Mouse (Mus musculus) neural tube, embryonic 11.5 days (tissue): Measurements from ENCODE around the gene Utrn. TPM values are rescaled to one million over a fixed set of nuclear protein-coding genes. Genes with fewer than 3 reads are reported as not detected.

Source experiments
- ATAC-seq: fragments of 200-750 bp; cut with Nextera tagmentation; 2 replicates; pipeline ENCODE4 v1.8.0; 2017; ENCODE audit warnings: moderate number of reproducible peaks, mild to moderate bottlenecking, moderate TSS enrichment, moderate library complexity; ENCODE audit not compliant: insufficient read depth, low FRiP score, low TSS enrichment
- DNase-seq: peaks from one replicate; pipeline ENCODE4 v3.0.0-alpha.2; 2015; ENCODE audit warnings: low spot score
- H3K27ac ChIP-seq: fragments of 300-500 bp; sonication (generic); 2 replicates; pipeline ENCODE4 v1.5.1; 2014; ENCODE audit warnings: low read depth, mild to moderate bottlenecking, low read length
- H3K27me3 ChIP-seq: fragments of 300-500 bp; sonication (generic); 2 replicates; pipeline ENCODE4 v1.6.1; 2014; ENCODE audit warnings: mild to moderate bottlenecking, low read length, mixed read lengths; ENCODE audit not compliant: control insufficient read depth, insufficient read depth
- H3K36me3 ChIP-seq: fragments of 300-500 bp; sonication (generic); 2 replicates; pipeline ENCODE4 v1.6.1; 2014; ENCODE audit warnings: mild to moderate bottlenecking, low read length, moderate library complexity, mixed read lengths; ENCODE audit not compliant: control insufficient read depth, insufficient read depth
- H3K4me1 ChIP-seq: fragments of 300-500 bp; sonication (generic); 2 replicates; pipeline ENCODE4 v1.6.1; 2014; ENCODE audit warnings: low read length, mixed read lengths; ENCODE audit not compliant: control insufficient read depth, insufficient read depth
- H3K4me2 ChIP-seq: fragments of 300-500 bp; sonication (generic); 2 replicates; pipeline ENCODE4 v1.6.1; 2014; ENCODE audit warnings: low read depth, mild to moderate bottlenecking, moderate library complexity
- H3K4me3 ChIP-seq: fragments of 300-500 bp; sonication (generic); 2 replicates; pipeline ENCODE4 v1.5.1; 2014; ENCODE audit warnings: low read depth, low read length
- H3K9ac ChIP-seq: fragments of 300-500 bp; sonication (generic); 2 replicates; pipeline ENCODE4 v1.6.1; 2014; ENCODE audit warnings: mild to moderate bottlenecking, low read length
- H3K9me3 ChIP-seq: fragments of 300-500 bp; sonication (generic); 2 replicates; pipeline ENCODE4 v1.6.1; 2016; ENCODE audit warnings: low read length; ENCODE audit not compliant: control insufficient read depth
- WGBS: fragments of 180-500 bp; shearing (Covaris S2); extraction: QIAGEN DNeasy Blood & Tissue Kit; methylation state at CpG from one replicate; pipeline ENCODE4 v1.1.7; 2014; 5-methylcytosine and 5-hydroxymethylcytosine counted together
- polyA plus RNA-seq: library from polyadenylated mRNA; unstranded; fragments of >200 nt; fragmentation: Nextera tagmentation; extraction: Ambion mirVana; gene quantifications from 2 replicates; pipeline ENCODE4 v1.2.1, GENCODE M21; 2014

The Utrn gene
- polyA plus RNA-seq, 1 experiment from 2014 or later, result 47.4 TPM

DNA sequence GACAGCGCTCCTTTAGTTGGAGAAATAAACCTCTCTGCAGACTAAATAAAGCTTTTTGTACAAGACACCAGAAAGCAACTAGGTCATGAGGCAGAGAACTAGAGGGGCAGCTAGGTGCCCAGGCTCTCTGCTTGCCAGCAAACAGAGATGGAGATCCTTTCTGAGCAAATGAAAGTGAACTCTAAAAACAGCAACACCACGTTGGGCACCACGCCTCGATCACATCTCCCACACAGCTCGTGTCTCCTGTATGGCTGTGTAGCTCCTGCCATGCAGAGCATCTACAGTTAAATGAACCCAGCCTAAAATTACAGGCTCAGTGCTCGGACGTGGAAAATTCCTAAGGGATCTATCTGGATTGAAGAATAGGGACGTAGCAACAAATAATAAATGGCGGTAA is 61.5 kb downstream of the Utrn start:
- Histone ChIP-seq H3K4me3 (no peak overlapping the region), H3K27me3 (no peaks in the 10 kb centered on the region), H3K36me3 (no peaks in the 10 kb centered on the region), H3K27ac (no peak overlapping the region), H3K4me1 (peaks cover 9% of the 10 kb centered on the region), H3K9me3 (no peaks in the 10 kb centered on the region), H3K4me2 (no peak overlapping the region), H3K9ac (no peak overlapping the region)
- 80% methylated on average over 9 of the region's 9 CpGs for WGBS
- DNase-seq (no peak), ATAC-seq (no peak)

DNA sequence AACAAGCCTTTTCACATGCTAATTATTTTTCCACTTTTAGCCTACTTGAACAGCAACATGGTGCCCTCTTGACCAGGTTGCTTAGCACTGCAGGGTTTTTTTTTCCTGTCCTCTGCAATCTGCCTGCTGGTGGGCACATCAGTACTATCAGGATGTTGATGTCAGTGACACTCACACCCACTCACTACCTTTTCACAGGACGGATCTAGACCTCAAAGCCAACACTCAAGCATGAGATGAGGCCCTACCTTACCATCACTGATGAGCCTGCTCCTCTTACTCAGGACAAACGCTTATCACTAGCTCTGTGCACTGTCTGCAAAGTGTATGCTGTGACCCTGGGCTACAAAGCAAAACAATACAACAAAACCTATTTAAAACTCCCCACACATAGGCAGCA is 63.3 kb downstream of the Utrn start:
- H3K4me1 ChIP-seq, result peaks cover 9% of the 10 kb centered on the region
- no peak for DNase-seq
- H3K9ac ChIP-seq, result no peak overlapping the region
- no peak overlapping the region for H3K4me2 ChIP-seq
- H3K4me3 ChIP-seq, result no peak overlapping the region
- H3K27ac ChIP-seq, result no peak overlapping the region
- H3K36me3 ChIP-seq, result no peaks in the 10 kb centered on the region
- WGBS, result 82% methylated on average over 2 of the region's 2 CpGs
- H3K9me3 ChIP-seq, result no peaks in the 10 kb centered on the region
- H3K27me3 ChIP-seq, result no peaks in the 10 kb centered on the region
- no peak for ATAC-seq

DNA sequence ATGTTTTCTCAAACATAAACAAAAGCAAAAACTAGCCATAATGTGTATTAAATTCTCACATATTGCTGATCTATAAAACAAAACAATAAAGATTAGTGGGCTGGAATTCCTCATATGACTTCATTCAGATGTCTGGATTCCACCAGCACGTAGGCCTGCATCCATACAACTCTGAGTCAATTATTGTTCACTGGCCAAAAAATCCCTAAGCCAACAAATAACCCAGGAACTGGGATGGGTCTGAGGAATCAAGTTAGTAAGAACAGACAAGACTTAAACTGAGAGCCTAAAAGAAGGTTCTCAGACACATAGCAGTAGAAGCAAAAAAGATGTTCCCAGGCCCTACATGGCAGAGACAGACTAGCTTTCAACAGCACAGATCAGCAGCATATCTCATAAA is 65.2 kb downstream of the Utrn start:
- H3K4me2 ChIP-seq, result no peak overlapping the region
- H3K9me3 ChIP-seq, result no peaks in the 10 kb centered on the region
- DNase-seq (no peak), ATAC-seq (no peak)
- H3K27me3 ChIP-seq, result no peaks in the 10 kb centered on the region
- WGBS, result 88% methylated on average over 1 of the region's 1 CpGs
- H3K27ac ChIP-seq, result no peak overlapping the region
- no peak overlapping the region for H3K9ac ChIP-seq
- H3K36me3 ChIP-seq, result no peaks in the 10 kb centered on the region
- H3K4me1 ChIP-seq, result peaks cover 9% of the 10 kb centered on the region
- H3K4me3 ChIP-seq, result no peak overlapping the region

DNA sequence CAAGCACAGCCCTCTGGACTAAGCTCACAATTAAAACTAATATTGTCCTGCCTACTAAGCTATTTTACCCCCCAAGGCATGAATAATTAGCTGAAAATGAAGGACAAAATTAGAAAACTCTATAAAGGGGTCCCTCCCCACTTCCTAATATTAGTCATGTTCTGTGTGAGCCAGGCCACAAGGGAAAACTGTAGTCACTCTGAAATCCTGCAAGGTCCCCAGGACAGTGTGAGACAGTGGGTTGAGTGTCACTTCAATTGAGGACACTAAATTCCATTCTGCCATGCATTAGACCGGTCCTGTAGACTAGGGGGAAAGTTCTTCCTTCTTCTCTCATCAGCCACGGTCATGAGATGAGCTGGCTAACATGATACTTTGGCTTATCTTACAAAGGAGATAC is 69.7 kb downstream of the Utrn start:
- H3K9me3 ChIP-seq, result no peaks in the 10 kb centered on the region
- ATAC-seq, result no peak
- H3K4me1 ChIP-seq, result 0 out of 2 replicates have a peak, but pooled peaks cover 3% of the 10 kb centered on the region
- no peaks in the 10 kb centered on the region for H3K36me3 ChIP-seq
- DNase-seq, result no peak
- H3K27me3 ChIP-seq, result no peaks in the 10 kb centered on the region
- no peak overlapping the region for H3K4me3 ChIP-seq
- WGBS, result 96% methylated on average over 2 of the region's 2 CpGs
- H3K27ac ChIP-seq, result no peak overlapping the region
- no peak overlapping the region for H3K4me2 ChIP-seq
- H3K9ac ChIP-seq, result no peak overlapping the region

DNA sequence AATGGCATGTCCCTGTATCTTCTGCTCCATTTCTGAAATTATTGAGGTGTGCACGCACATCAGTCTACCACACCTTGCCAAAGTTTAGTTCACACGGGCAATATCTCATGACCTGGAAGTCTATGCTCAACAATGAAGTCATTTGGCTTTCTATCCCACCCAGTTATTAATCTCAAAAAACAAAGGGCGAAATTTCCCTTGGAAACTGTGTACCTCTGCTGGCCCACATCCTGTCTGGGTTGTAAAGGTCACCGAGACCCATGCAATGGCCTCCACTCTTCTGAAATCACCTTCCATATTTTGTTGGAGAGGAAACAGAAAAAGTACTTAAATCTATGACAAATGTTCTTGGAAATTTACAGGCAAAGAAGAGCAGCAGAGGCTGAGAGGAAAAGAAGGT is 70.9 kb downstream of the Utrn start:
- no peak overlapping the region for H3K4me3 ChIP-seq
- ATAC-seq, result no peak
- no peaks in the 10 kb centered on the region for H3K27me3 ChIP-seq
- no peak overlapping the region for H3K9ac ChIP-seq
- WGBS, result 88% methylated on average over 4 of the region's 4 CpGs
- 0 out of 2 replicates have a peak, but pooled peaks cover 3% of the 10 kb centered on the region for H3K4me1 ChIP-seq
- DNase-seq, result no peak
- H3K36me3 ChIP-seq, result no peaks in the 10 kb centered on the region
- no peak overlapping the region for H3K4me2 ChIP-seq
- no peaks in the 10 kb centered on the region for H3K9me3 ChIP-seq
- no peak overlapping the region for H3K27ac ChIP-seq

DNA sequence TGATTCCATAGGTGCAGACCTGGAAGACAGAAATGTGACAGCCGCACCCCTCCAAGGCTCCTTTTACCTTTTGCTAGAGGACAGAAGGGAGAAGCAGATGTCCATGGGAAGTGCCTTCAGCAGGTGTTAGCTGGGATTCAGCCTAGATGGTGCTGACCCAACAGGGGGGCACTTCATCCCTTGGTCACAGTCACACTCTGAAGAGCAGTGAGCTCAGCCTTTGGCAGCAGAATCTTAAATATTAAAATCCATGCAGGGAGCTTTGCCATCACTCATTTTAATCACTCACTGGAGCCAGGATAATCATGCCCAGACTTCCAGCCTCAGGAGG is 72.7 kb downstream of the Utrn start:
- Histone ChIP-seq H3K27ac (no peak overlapping the region), H3K36me3 (no peaks in the 10 kb centered on the region), H3K9me3 (no peaks in the 10 kb centered on the region), H3K4me1 (peaks cover 9% of the 10 kb centered on the region; the same call in 1 of the 2 replicates), H3K4me3 (no peak overlapping the region), H3K9ac (no peak overlapping the region), H3K4me2 (no peak overlapping the region), H3K27me3 (no peaks in the 10 kb centered on the region)
- no peak for DNase-seq
- WGBS, result 77% methylated on average over 1 of the region's 1 CpGs
- ATAC-seq, result no peak

DNA sequence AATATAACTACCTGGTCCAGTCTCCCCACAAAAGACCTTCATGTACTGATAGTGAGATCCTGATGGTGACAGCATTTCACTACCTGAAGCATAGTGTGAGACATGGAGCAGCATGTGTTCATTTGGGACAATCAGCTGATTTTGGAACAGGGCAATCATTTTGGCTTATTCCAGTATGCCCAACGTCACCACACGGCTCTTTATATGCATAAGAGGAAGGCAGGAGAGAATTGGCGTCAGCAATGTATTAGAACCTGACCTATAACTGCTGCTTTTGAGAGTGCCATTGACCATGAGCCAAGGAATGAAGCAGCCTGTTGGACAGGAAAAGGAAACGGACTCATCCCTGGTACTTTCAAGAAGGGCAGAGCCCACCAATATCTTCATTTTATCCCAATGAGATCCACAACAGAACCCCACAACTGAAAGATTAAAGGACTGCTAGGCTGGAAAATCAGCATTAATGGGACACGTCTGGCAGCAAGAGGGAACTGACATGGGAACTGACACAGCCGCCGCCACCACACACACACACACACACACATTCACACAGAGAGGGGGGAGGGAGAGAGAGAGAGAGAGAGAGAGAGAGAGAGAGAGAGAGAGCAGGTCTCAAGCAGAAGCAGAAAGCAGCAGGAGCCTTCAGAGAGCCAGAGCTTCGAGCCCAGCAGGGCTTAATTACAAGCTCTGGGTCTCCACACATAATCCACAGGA is 73.2 kb downstream of the Utrn start:
- WGBS, result 69% methylated on average over 8 of the region's 8 CpGs
- Histone ChIP-seq H3K27ac (no peak overlapping the region), H3K4me3 (no peak overlapping the region), H3K9ac (no peak overlapping the region), H3K4me1 (peaks cover 12% of the 10 kb centered on the region; the same call in 1 of the 2 replicates), H3K27me3 (no peaks in the 10 kb centered on the region), H3K9me3 (no peaks in the 10 kb centered on the region), H3K36me3 (no peaks in the 10 kb centered on the region), H3K4me2 (no peak overlapping the region)
- DNase-seq, result no peak
- ATAC-seq, result no peak

DNA sequence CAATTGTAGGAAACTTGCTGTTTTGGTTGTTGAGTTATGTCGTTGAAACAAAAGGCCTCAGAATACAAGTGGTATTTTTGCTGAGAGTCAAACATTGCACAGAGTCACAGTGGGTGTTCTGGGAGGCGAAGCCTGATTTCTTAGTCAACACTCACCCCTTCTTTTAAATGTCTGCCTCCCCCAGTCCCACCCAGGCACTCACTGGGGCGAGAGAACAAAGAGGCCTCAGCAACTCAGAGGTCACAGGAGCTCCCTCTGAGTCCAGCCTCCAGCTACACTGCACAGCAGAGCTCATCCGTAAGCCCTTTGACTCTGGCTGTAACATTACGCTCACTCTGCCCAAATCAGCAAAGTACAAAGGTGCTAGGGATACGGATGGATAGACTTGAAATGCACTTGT is 77.1 kb downstream of the Utrn start:
- WGBS, result 11% methylated on average over 6 of the region's 6 CpGs
- peaks cover 12% of the 10 kb centered on the region; the same call in 1 of the 2 replicates for H3K4me1 ChIP-seq
- 0 out of 2 replicates have a peak overlapping the region, but pooled peaks have one; percentile 2 for H3K27ac ChIP-seq
- no peaks in the 10 kb centered on the region for H3K9me3 ChIP-seq
- ATAC-seq, result peak; percentile 82
- DNase-seq, result peak; percentile 58
- H3K4me3 ChIP-seq, result no peak overlapping the region
- H3K9ac ChIP-seq, result no peak overlapping the region
- H3K27me3 ChIP-seq, result no peaks in the 10 kb centered on the region
- H3K4me2 ChIP-seq, result no peak overlapping the region
- H3K36me3 ChIP-seq, result no peaks in the 10 kb centered on the region

DNA sequence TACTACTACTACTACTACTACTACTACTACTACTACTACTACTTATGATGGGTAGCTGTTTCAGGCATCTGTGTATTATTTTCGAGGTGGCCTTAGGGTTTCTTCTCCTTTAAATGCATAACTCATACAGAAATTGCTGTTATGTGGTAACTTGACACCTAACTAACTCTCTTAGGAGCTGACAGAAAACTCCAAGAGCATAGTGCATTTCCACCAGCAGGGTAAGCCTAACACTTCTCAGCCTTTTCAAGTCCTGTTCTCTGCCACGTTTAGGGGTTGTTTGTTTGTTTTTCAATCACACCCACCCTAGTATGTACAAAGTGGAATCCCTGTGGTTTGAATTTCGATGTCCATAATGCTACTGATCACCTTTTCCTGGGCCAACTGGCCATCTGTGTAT is 78.3 kb downstream of the Utrn start:
- no peaks in the 10 kb centered on the region for H3K36me3 ChIP-seq
- H3K27ac ChIP-seq, result no peak overlapping the region
- no peak overlapping the region for H3K9ac ChIP-seq
- ATAC-seq (no peak), DNase-seq (no peak)
- H3K9me3 ChIP-seq, result no peaks in the 10 kb centered on the region
- H3K4me3 ChIP-seq, result no peak overlapping the region
- peaks cover 10% of the 10 kb centered on the region; the same call in 1 of the 2 replicates for H3K4me1 ChIP-seq
- H3K4me2 ChIP-seq, result no peak overlapping the region
- WGBS, result 63% methylated on average over 3 of the region's 3 CpGs
- no peaks in the 10 kb centered on the region for H3K27me3 ChIP-seq
